Mouse (Mus musculus) limb, embryonic 12.5 days (tissue): ENCODE results near the gene Lrrc75a. TPM values are rescaled to one million over a fixed set of nuclear protein-coding genes. Genes with fewer than 3 reads are reported as not detected.

Experiments
- ATAC-seq: fragments of 200-750 bp; cut with Nextera tagmentation; 2 replicates; pipeline ENCODE4 v1.8.0; 2017; ENCODE audit warnings: low read depth, moderate TSS enrichment; ENCODE audit not compliant: insufficient number of reproducible peaks, insufficient read depth, low FRiP score, low TSS enrichment
- H3K27ac ChIP-seq: fragments of 300-500 bp; sonication (generic); 2 replicates; pipeline ENCODE4 v1.5.1; 2016; ENCODE audit warnings: mild to moderate bottlenecking, moderate library complexity
- H3K27me3 ChIP-seq: fragments of 300-500 bp; sonication (generic); 2 replicates; pipeline ENCODE4 v1.6.1; 2016; ENCODE audit warnings: mild to moderate bottlenecking, moderate library complexity
- H3K36me3 ChIP-seq: fragments of 300-500 bp; sonication (generic); 2 replicates; pipeline ENCODE4 v1.6.1; 2016; ENCODE audit warnings: mild to moderate bottlenecking, moderate library complexity
- H3K4me1 ChIP-seq: fragments of 300-500 bp; sonication (generic); replicated peaks from 2 replicates; pipeline ENCODE4 v1.6.1; 2016
- H3K4me2 ChIP-seq: fragments of 300-500 bp; sonication (generic); 2 replicates; pipeline ENCODE4 v1.6.1; 2016; ENCODE audit warnings: mild to moderate bottlenecking, moderate library complexity
- H3K4me3 ChIP-seq: fragments of 300-500 bp; sonication (generic); replicated peaks from 2 replicates; pipeline ENCODE4 v1.5.1; 2016; ENCODE audit warnings: mild to moderate bottlenecking
- H3K9ac ChIP-seq: fragments of 300-500 bp; sonication (generic); replicated peaks from 2 replicates; pipeline ENCODE4 v1.6.1; 2016; ENCODE audit warnings: mild to moderate bottlenecking, moderate library complexity
- H3K9me3 ChIP-seq: fragments of 300-500 bp; sonication (generic); 2 replicates; pipeline ENCODE4 v1.6.1; 2016; ENCODE audit warnings: mild to moderate bottlenecking, moderate library complexity
- WGBS: fragments of 180-500 bp; shearing (Covaris S2); methylation state at CpG from one replicate; pipeline ENCODE4 v1.1.7; 2016; 5-methylcytosine and 5-hydroxymethylcytosine counted together
- polyA plus RNA-seq: library from polyadenylated mRNA; unstranded; fragments of >200 nt; fragmentation: Nextera tagmentation; extraction: Ambion mirVana; gene quantifications from 2 replicates; pipeline ENCODE4 v1.2.1, GENCODE M21; 2016

The Lrrc75a gene
- polyA plus RNA-seq, 1 experiment from 2014 or later, result 19.2 TPM

GRCm38 (mm10) chr11:62613657-62614365 is 34.5 kb downstream of the Lrrc75a start:
- Histone ChIP-seq H3K27ac (peak overlapping the region; percentile 77), H3K9me3 (no peaks in the 10 kb centered on the region), H3K4me1 (peaks cover 18% of the 10 kb centered on the region), H3K36me3 (peaks cover 61% of the 10 kb centered on the region), H3K9ac (peak overlapping the region; percentile 61), H3K4me3 (peak overlapping the region; percentile 6), H3K4me2 (peak overlapping the region; percentile 36), H3K27me3 (no peaks in the 10 kb centered on the region)
- 17% methylated on average over 19 of the region's 19 CpGs for WGBS
- ATAC-seq, result peak; percentile 83

- H3K27me3 ChIP-seq, result no peaks in the 10 kb centered on the region
- H3K4me3 ChIP-seq, result no peak overlapping the region
- H3K4me1 ChIP-seq, result peaks cover 18% of the 10 kb centered on the region
- no peak overlapping the region for H3K4me2 ChIP-seq
- no peak overlapping the region for H3K9ac ChIP-seq
- H3K36me3 ChIP-seq, result peaks cover 62% of the 10 kb centered on the region
- no peak for ATAC-seq
- no peaks in the 10 kb centered on the region for H3K9me3 ChIP-seq
- no peak overlapping the region for H3K27ac ChIP-seq
- 89% methylated on average over 10 of the region's 10 CpGs for WGBS
Observed at GRCm38 (mm10) chr11:62612604-62613003, 35.7 kb downstream of the Lrrc75a start.

- Histone ChIP-seq H3K9me3 (no peaks in the 10 kb centered on the region), H3K4me1 (peaks cover 26% of the 10 kb centered on the region), H3K4me2 (no peak overlapping the region), H3K9ac (no peak overlapping the region), H3K27me3 (no peaks in the 10 kb centered on the region), H3K4me3 (no peak overlapping the region), H3K36me3 (peaks cover 64% of the 10 kb centered on the region), H3K27ac (no peak overlapping the region)
- WGBS, result 81% methylated on average over 6 of the region's 6 CpGs
- no peak for ATAC-seq
Observed at GRCm38 (mm10) chr11:62610304-62610703, 38.0 kb downstream of the Lrrc75a start.

- H3K27ac ChIP-seq, result no peak overlapping the region
Observed at GRCm38 (mm10) chr11:62608826-62609675, 39.3 kb downstream of the Lrrc75a start.

GRCm38 (mm10) chr11:62607952-62608201 is 40.4 kb downstream of the Lrrc75a start:
- Histone ChIP-seq H3K9me3 (no peaks in the 10 kb centered on the region), H3K27ac (no peak overlapping the region), H3K4me1 (peaks cover 25% of the 10 kb centered on the region), H3K4me3 (no peak overlapping the region), H3K27me3 (no peaks in the 10 kb centered on the region), H3K4me2 (no peak overlapping the region), H3K36me3 (peaks cover 79% of the 10 kb centered on the region), H3K9ac (no peak overlapping the region)
- WGBS, result 96% methylated on average over 1 of the region's 1 CpGs
- no peak for ATAC-seq

More at GRCm38 (mm10) chr11:62608826-62609675, 39.3 kb downstream of the Lrrc75a start:
- H3K4me1 ChIP-seq, result peaks cover 29% of the 10 kb centered on the region
- H3K9ac ChIP-seq, result no peak overlapping the region
- WGBS, result 79% methylated on average over 10 of the region's 10 CpGs
- H3K27me3 ChIP-seq, result no peaks in the 10 kb centered on the region
- peaks cover 76% of the 10 kb centered on the region for H3K36me3 ChIP-seq
- ATAC-seq, result no peak
- no peaks in the 10 kb centered on the region for H3K9me3 ChIP-seq
- H3K4me2 ChIP-seq, result no peak overlapping the region
- no peak overlapping the region for H3K4me3 ChIP-seq

- 74% methylated on average over 10 of the region's 10 CpGs for WGBS
- no peaks in the 10 kb centered on the region for H3K27me3 ChIP-seq
- peaks cover 74% of the 10 kb centered on the region for H3K36me3 ChIP-seq
- H3K4me3 ChIP-seq, result no peak overlapping the region
- peaks cover 24% of the 10 kb centered on the region for H3K4me1 ChIP-seq
- ATAC-seq, result no peak
- peak overlapping the region; percentile 35; the same call in 1 of the 2 replicates for H3K27ac ChIP-seq
- no peaks in the 10 kb centered on the region for H3K9me3 ChIP-seq
- no peak overlapping the region for H3K9ac ChIP-seq
- no peak overlapping the region for H3K4me2 ChIP-seq
Observed at GRCm38 (mm10) chr11:62607170-62607951, 41.0 kb downstream of the Lrrc75a start.

- H3K27me3 ChIP-seq, result no peaks in the 10 kb centered on the region
- WGBS, result 65% methylated on average over 10 of the region's 10 CpGs
- H3K36me3 ChIP-seq, result peaks cover 69% of the 10 kb centered on the region
- H3K4me2 ChIP-seq, result peak overlapping the region; percentile 82
- peaks cover 24% of the 10 kb centered on the region for H3K4me1 ChIP-seq
- no peak for ATAC-seq
- H3K4me3 ChIP-seq, result no peak overlapping the region
- H3K9ac ChIP-seq, result no peak overlapping the region
- H3K9me3 ChIP-seq, result no peaks in the 10 kb centered on the region
- peak overlapping the region; percentile 94; the same call in 1 of the 2 replicates for H3K27ac ChIP-seq
Observed at GRCm38 (mm10) chr11:62606299-62607169, 41.8 kb downstream of the Lrrc75a start.

- no peak for ATAC-seq
- WGBS, result 37% methylated on average over 10 of the region's 10 CpGs
- Histone ChIP-seq H3K4me2 (peak overlapping the region; percentile 82), H3K27ac (peak overlapping the region; percentile 94; the same call in 1 of the 2 replicates), H3K27me3 (no peaks in the 10 kb centered on the region), H3K9me3 (no peaks in the 10 kb centered on the region), H3K36me3 (peaks cover 69% of the 10 kb centered on the region), H3K4me1 (peaks cover 24% of the 10 kb centered on the region), H3K9ac (peak overlapping the region; percentile 98; the same call in 1 of the 2 replicates), H3K4me3 (peak overlapping the region; percentile 85)
Observed at GRCm38 (mm10) chr11:62605619-62606298, 42.6 kb downstream of the Lrrc75a start.

- H3K36me3 ChIP-seq, result peaks cover 63% of the 10 kb centered on the region
- peak overlapping the region; percentile 98 for H3K9ac ChIP-seq
- WGBS, result 21% methylated on average over 3 of the region's 3 CpGs
- peak overlapping the region; percentile 82 for H3K4me2 ChIP-seq
- H3K9me3 ChIP-seq, result no peaks in the 10 kb centered on the region
- H3K27me3 ChIP-seq, result no peaks in the 10 kb centered on the region
- H3K27ac ChIP-seq, result peak overlapping the region; percentile 94
- H3K4me1 ChIP-seq, result peaks cover 24% of the 10 kb centered on the region
- no peak for ATAC-seq
- peak overlapping the region; percentile 85 for H3K4me3 ChIP-seq
Observed at GRCm38 (mm10) chr11:62604886-62605618, 43.3 kb downstream of the Lrrc75a start.
